Mouse (Mus musculus) CD4-positive naive resting alpha-beta T cell, adult 76 days (primary cell): ENCODE measurements around the gene Gm10309. TPM values are rescaled to one million over a fixed set of nuclear protein-coding genes. Genes with fewer than 3 reads are reported as not detected.

Experiments
- total RNA-seq: library from RNA; stranded (reverse); gene quantifications from one replicate; pipeline ENCODE4 v1.2.4, GENCODE M21; 2023

The Gm10309 gene
- not detected for total RNA-seq

GRCm38 (mm10) chr17:86505183-86505631 lies at the start of gene Gm10309:
Gm10309 (minus strand) TSS chr17:86505232.

Other genes with a start within 250 kb of the Gm10309 start
- 16.0 TPM for gene Epas1, start 248.5 kb upstream of the Gm10309 start, total RNA-seq